ENCODE assay signal across 11 mouse cellular contexts in genomic region chr4:129384440-129384839, GRCm38 (mm10). TPM values are rescaled to one million over a fixed set of nuclear protein-coding genes. Genes with fewer than 3 reads are reported as not detected.
DNase-seq lines count a peak whose midpoint lies in the region; ATAC-seq and TF ChIP-seq lines count a peak whose summit lies in the region.
"Had no signal": no experiment of that assay in that cellular context is flagged by ENCODE, and none has a peak within 500 bp of the region (broad histone marks: within the 10 kb centered on the region; RNA-seq: fewer than 3 reads in every experiment).

No protein-coding gene starts in this region.

- WGBS in lung, adult 2 months: 11% methylated on average over 6 of the region's 6 CpGs
- 22% methylated on average over 6 of the region's 6 CpGs for WGBS in heart, postnatal 0 days
- 35% methylated on average over 6 of the region's 6 CpGs for WGBS in small intestine, adult 2 months
- 44% methylated on average over 6 of the region's 6 CpGs for whole genome bisulfite sequencing in hindbrain, embryonic 13.5 days

- no peak overlapping the region for H3K9ac ChIP-seq in heart, postnatal 0 days (replicated peaks; ENCODE audit: low read depth, low read length)
- no peak overlapping the region for H3K9ac ChIP-seq in hindbrain, embryonic 13.5 days

- H3K4me1 ChIP-seq in lung, adult 2 months (ENCODE audit: control insufficient read depth, insufficient read depth, low read length): peaks cover 17% of the 10 kb centered on the region
- H3K4me1 ChIP-seq in heart, postnatal 0 days (ENCODE audit: control insufficient read depth, insufficient read depth): no peaks in the 10 kb centered on the region
- peaks cover 11% of the 10 kb centered on the region for H3K4me1 ChIP-seq in small intestine, adult 2 months (ENCODE audit: control insufficient read depth, insufficient read depth, insufficient read length, low read length)
- no peaks in the 10 kb centered on the region for H3K4me1 ChIP-seq in hindbrain, embryonic 13.5 days (replicated peaks)

- no peak overlapping the region for H3K4me2 ChIP-seq in heart, postnatal 0 days (ENCODE audit: low read depth, low read length)
- H3K4me2 ChIP-seq in hindbrain, embryonic 13.5 days: no peak overlapping the region

- ATAC-seq in heart, postnatal 0 days (ENCODE audit: insufficient read depth, low read depth): peak; percentile 61
- no peak for ATAC-seq in frontal cortex, adult (ENCODE audit: low TSS enrichment)
- ATAC-seq in hindbrain, embryonic 13.5 days (ENCODE audit: low FRiP score): no peak

- no peaks in the 10 kb centered on the region for H3K9me3 ChIP-seq in heart, postnatal 0 days (replicated peaks; ENCODE audit: control insufficient read depth, low read length)
- H3K9me3 ChIP-seq in hindbrain, embryonic 13.5 days: no peaks in the 10 kb centered on the region

- no peaks in the 10 kb centered on the region for H3K27me3 ChIP-seq in heart, postnatal 0 days (ENCODE audit: control insufficient read depth, insufficient read depth, low read length)
- no peaks in the 10 kb centered on the region for H3K27me3 ChIP-seq in small intestine, adult 2 months (ENCODE audit: control insufficient read depth, insufficient read depth, low read length)
- H3K27me3 ChIP-seq in hindbrain, embryonic 13.5 days: peaks cover 9% of the 10 kb centered on the region; the same call in 1 of the 2 replicates

- H3K27ac ChIP-seq in heart, postnatal 0 days (ENCODE audit: low read depth): peak overlapping the region; percentile 35
- H3K27ac ChIP-seq in small intestine, adult 2 months (ENCODE audit: insufficient read depth, low read depth, low read length): peak overlapping the region; percentile 66
- H3K27ac ChIP-seq in hindbrain, embryonic 13.5 days: no peak overlapping the region

- H3K4me3 ChIP-seq in lung, adult 2 months (replicated peaks; ENCODE audit: extremely low read depth, low read depth, low read length): no peak overlapping the region
- no peak overlapping the region for H3K4me3 ChIP-seq in heart, postnatal 0 days (ENCODE audit: low read depth, low read length)
- H3K4me3 ChIP-seq in small intestine, adult 2 months (ENCODE audit: low read depth, low read length): no peak overlapping the region
- no peak overlapping the region for H3K4me3 ChIP-seq in hindbrain, embryonic 13.5 days

- no peak for TF ChIP-seq POLR2A in lung, adult 2 months (IDR thresholded peaks at IDR 0.05; ENCODE audit: borderline replicate concordance, extremely low read depth, low read depth, low read length)
- no peak for TF ChIP-seq POLR2A in small intestine, adult 2 months (IDR thresholded peaks at IDR 0.05; ENCODE audit: low read depth, low read length)

- TF ChIP-seq CTCF in lung, adult 2 months (IDR thresholded peaks at IDR 0.05; ENCODE audit: insufficient read depth, low read length): no peak
- TF ChIP-seq CTCF in heart, postnatal 0 days (IDR thresholded peaks at IDR 0.05; ENCODE audit: low read depth): no peak
- no peak for TF ChIP-seq CTCF in small intestine, adult 2 months (IDR thresholded peaks at IDR 0.05; ENCODE audit: extremely low read depth, insufficient read length, insufficient replicate concordance, low read depth, low read length)

- TF ChIP-seq EP300 in heart, postnatal 0 days (IDR thresholded peaks at IDR 0.05; ENCODE audit: low read depth): no peak

- peak; percentile 60 to 74 for DNase-seq in lung, adult 18-20 months
- no peak for DNase-seq in lung, adult 2 months
- DNase-seq in heart, postnatal 0 days (ENCODE audit: low spot score): peak; percentile 51
- DNase-seq in kidney, postnatal 10 days: peak; percentile 70
- no peak for DNase-seq in Muller cell, postnatal 12 days (ENCODE audit: inconsistent ontology term)
- DNase-seq: cerebellum, postnatal 25 days; gastrocnemius, postnatal 10 days; spleen, adult 18-20 months had no signal

- H3K36me3 ChIP-seq in heart, postnatal 0 days (replicated peaks; ENCODE audit: control insufficient read depth, insufficient read depth, low read length): no peaks in the 10 kb centered on the region
- H3K36me3 ChIP-seq in small intestine, adult 2 months (ENCODE audit: control insufficient read depth, insufficient read depth, low read length): no peaks in the 10 kb centered on the region
- no peaks in the 10 kb centered on the region for H3K36me3 ChIP-seq in hindbrain, embryonic 13.5 days

RNA-seq across cellular contexts. Expression of gene Zbtb8a, which starts 6.5 kb away (rescaled TPM):
- 8.8 and 13.9 TPM in 2 replicates for polyA plus RNA-seq in lung, adult 2 months (2012; rRNA removed)
- total RNA-seq in heart, postnatal 0 days (2014; rRNA removed; ENCODE audit: low replicate concordance): 14.0 and 15.4 TPM in 2 replicates
- polyA plus RNA-seq in heart, postnatal 0 days (2015; fragmentation: Nextera tagmentation; extraction: Ambion mirVana): 7.0 TPM in 2 replicates
- 2.3 and 5.0 TPM in 2 replicates for polyA plus RNA-seq in small intestine, adult 2 months (2012; rRNA removed)
- polyA plus RNA-seq in hindbrain, embryonic 13.5 days (2015; fragmentation: Nextera tagmentation; extraction: Ambion mirVana): 18.9 and 20.7 TPM in 2 replicates

RNA-seq across cellular contexts. Expression of gene Zbtb8os, which starts 48.9 kb away (rescaled TPM):
- 5.8 and 11.3 TPM in 2 replicates for polyA plus RNA-seq in lung, adult 2 months (2012; rRNA removed)
- total RNA-seq in heart, postnatal 0 days (2014; rRNA removed; ENCODE audit: low replicate concordance): 13.5 and 20.8 TPM in 2 replicates
- polyA plus RNA-seq in heart, postnatal 0 days (2015; fragmentation: Nextera tagmentation; extraction: Ambion mirVana): 32.2 and 33.7 TPM in 2 replicates
- 5.4 and 9.6 TPM in 2 replicates for polyA plus RNA-seq in small intestine, adult 2 months (2012; rRNA removed)
- polyA plus RNA-seq in hindbrain, embryonic 13.5 days (2015; fragmentation: Nextera tagmentation; extraction: Ambion mirVana): 26.8 and 28.8 TPM in 2 replicates

RNA-seq across cellular contexts. Expression of gene Rbbp4, which starts 49.3 kb away (rescaled TPM):
- 16.7 and 23.5 TPM in 2 replicates for polyA plus RNA-seq in lung, adult 2 months (2012; rRNA removed)
- 97.3 and 101 TPM in 2 replicates for total RNA-seq in heart, postnatal 0 days (2014; rRNA removed; ENCODE audit: low replicate concordance)
- polyA plus RNA-seq in heart, postnatal 0 days (2015; fragmentation: Nextera tagmentation; extraction: Ambion mirVana): 221 and 222 TPM in 2 replicates
- 3.7 and 6.1 TPM in 2 replicates for polyA plus RNA-seq in small intestine, adult 2 months (2012; rRNA removed)
- polyA plus RNA-seq in hindbrain, embryonic 13.5 days (2015; fragmentation: Nextera tagmentation; extraction: Ambion mirVana): 366 and 373 TPM in 2 replicates

RNA-seq across cellular contexts. Expression of gene Zbtb8b, which starts 56.2 kb away (rescaled TPM):
- polyA plus RNA-seq in lung, adult 2 months (2012; rRNA removed): 0.12 and 0.14 TPM in 2 replicates
- 1.9 and 3.6 TPM in 2 replicates for total RNA-seq in heart, postnatal 0 days (2014; rRNA removed; ENCODE audit: low replicate concordance)
- 1.1 and 1.6 TPM in 2 replicates for polyA plus RNA-seq in heart, postnatal 0 days (2015; fragmentation: Nextera tagmentation; extraction: Ambion mirVana)
- polyA plus RNA-seq in small intestine, adult 2 months (2012; rRNA removed): 0.05 TPM in 1 of 2 replicates, not detected in the other
- 13.6 and 13.9 TPM in 2 replicates for polyA plus RNA-seq in hindbrain, embryonic 13.5 days (2015; fragmentation: Nextera tagmentation; extraction: Ambion mirVana)
- total RNA-seq: gastrocnemius, postnatal 10 days had no signal

Comparison
In these comparisons a context has a peak if more than half of its experiments do, and no peak if none do; other contexts are left out.
1. DNase-seq: peak in lung, adult 18-20 months (2 of 2), heart, postnatal 0 days (single experiment) and kidney, postnatal 10 days (single experiment); none in lung, adult 2 months (single experiment) and Muller cell, postnatal 12 days (single experiment).